Mouse (Mus musculus) layer of hippocampus, adult 9-11 months (tissue): Measurements from ENCODE around the gene Ubqln4.
A peak's percentile ranks its signal among the peaks of the same experiment; 100 is the strongest.

Experiments used
- DNase-seq: peaks from one replicate; pipeline ENCODE4 v3.0.0; 2022

The Ubqln4 gene

DNA sequence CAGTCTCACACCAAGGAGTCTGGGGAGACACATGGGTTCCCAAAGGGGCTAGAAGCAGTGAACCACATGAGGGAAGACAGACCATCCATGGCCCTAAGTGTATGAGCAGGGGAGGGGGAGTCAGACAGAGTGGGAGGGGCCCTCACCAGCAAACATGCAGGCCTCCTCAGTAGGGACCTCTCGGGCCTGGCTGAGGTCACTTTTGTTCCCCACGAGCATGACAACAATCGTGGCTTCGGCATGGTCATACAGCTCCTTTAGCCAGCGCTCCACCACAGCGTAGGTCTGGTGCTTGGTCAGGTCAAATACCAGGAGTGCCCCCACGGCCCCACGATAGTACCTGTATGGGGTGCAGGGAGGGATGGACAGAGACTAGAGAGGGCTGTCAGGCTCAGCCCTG, 10.4 kb upstream of the Ubqln4 start:
- DNase-seq: no peak

DNA sequence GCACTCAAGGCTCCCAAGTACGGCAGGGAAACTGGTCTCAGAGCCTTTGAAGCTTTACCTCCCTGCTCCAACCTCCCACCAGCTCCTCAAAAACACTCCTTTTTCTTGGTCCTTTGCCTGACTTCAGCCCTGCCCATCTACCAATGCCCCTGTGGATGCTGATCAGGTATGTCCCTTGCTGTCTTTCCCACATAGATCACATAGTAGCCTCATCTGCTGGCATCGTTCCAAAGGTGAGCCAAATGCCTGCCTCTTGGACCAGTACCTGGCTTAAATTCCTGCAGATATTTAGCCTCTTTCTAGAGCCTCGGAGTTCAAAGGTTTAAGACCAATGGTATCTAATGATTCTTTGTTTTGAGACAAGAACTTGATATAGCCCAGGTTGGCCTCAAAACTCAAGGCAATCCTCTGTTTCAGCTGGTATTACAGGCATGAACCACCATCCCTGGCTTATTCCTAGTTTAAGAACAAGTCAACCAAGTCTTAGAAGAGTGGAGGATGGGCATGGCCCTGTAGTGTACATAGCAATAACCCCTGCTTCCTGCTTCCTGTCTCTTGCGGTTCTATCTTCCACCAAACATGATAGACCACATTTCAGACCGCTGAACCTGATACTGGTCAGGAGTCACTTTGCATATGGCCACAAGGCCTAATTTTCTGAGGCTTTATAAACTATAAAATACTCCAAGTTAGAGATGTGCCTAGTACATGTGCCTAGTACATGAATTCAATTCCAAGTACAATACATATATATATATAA, 9.7 kb upstream of the Ubqln4 start:
- no peak for DNase-seq

DNA sequence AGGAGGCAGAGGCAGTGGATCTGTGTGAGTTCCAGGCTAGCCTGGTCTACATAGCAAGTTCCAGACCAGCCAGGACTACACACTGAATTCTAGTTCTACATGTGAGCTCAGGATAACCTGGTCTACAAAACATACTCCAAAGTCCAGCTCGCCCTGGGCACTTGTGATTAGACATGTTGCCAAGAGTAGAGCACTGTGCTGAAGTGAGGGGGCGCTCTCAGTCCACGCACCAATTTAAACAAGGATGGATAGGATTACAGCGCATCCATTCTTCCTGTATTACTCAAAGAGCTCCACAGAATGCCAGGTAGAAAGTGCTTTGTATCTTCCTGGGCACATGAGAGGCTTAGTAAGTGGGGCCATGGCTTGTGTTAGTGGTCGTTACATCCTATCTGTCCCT, 9.0 kb upstream of the Ubqln4 start:
- no peak for DNase-seq

GRCm38 (mm10) chr3:88544955-88545591, 8.5 kb upstream of the Ubqln4 start:
- no peak for DNase-seq

- no peak for DNase-seq
Observed at GRCm38 (mm10) chr3:88546674-88547418, 6.7 kb upstream of the Ubqln4 start.

DNA sequence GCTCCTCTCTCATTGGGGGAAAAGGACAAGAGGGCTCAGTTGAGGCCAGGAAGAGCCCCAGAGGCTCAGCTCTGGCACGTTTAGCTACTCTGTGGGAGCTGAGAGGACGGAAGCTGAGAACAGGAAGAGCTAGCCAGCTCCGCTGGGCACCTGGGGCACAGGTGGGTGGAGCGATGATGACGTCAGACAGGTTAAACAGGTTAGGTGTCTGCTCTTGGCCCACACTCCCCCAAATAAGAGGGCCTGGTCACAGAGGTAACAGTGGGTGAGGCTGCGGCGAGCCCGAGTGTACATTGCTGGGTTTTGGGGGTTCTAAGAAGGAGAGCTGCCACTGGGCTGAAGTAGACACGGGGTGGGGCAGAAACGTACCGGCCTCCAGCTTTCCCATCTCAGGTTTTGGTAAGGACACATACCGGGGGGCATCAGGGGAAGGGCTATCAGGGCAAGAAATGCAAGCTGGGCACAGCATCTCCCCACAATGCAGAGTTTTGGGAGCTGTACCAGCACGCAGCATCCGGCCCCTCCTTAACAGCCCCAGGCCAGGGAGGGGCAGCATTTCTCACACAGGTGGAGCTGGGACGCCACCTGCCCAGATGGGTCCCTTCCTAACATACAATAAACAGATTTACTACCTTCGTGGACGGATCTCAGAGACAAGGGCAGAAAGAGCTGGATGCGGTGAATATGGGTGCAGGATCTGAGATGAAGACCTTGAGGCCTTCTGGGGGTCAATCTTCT, 5.2 kb upstream of the Ubqln4 start, which contains the start of gene Rab25:
TSS of gene Rab25 (minus strand) at position 121 of the 738 bp plus-strand sequence.
- no peak for DNase-seq

- no peak for DNase-seq
Observed at GRCm38 (mm10) chr3:88551586-88551985, 2.0 kb upstream of the Ubqln4 start.

GRCm38 (mm10) chr3:88552082-88552645, 1.4 kb upstream of the Ubqln4 start:
- DNase-seq: no peak

DNA sequence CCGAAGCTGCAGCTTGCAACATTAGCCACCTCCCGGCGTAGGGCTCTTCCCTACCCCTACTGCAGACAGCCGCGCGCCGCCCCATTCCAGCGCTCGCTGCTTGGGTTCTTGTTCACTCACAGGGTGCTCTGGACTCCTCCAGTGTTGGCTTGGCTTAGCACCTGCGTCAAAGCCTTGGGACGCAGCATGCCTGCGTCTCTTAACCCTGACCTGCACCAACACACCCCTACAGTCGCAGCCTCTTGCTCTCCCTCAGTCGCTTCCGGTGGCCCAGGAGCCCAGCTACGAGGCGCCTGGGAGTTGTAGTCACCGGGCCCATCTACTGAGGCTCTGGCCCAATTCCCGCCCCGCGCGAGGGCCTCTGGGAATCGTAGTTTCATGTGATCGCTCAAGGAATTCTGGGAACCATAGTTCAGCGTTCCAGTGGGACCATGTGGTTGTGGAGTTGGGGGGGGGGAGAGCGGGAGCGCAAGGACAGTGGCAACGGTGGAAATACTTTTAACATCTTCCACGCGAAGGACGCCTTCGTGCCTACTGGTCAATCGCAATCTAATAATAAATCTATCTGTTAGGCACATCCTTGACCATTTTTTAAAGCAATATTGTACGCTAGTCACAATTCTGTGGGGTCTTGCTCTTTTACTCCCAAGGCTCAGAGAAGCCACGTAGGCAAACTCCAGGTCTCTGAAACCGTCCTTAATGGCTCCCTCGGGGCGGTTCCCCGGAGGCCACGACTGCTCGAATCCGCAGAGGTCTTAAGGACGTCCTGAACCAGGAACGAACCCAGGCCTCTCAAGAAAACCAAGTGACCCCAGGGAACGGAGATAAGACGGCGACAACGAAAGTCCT, 658 bp upstream of the Ubqln4 start, which contains the start of gene Lamtor2:
TSS of gene Lamtor2 (minus strand) at position 399 of the 849 bp plus-strand sequence.
- DNase-seq: peak; percentile 99

DNA sequence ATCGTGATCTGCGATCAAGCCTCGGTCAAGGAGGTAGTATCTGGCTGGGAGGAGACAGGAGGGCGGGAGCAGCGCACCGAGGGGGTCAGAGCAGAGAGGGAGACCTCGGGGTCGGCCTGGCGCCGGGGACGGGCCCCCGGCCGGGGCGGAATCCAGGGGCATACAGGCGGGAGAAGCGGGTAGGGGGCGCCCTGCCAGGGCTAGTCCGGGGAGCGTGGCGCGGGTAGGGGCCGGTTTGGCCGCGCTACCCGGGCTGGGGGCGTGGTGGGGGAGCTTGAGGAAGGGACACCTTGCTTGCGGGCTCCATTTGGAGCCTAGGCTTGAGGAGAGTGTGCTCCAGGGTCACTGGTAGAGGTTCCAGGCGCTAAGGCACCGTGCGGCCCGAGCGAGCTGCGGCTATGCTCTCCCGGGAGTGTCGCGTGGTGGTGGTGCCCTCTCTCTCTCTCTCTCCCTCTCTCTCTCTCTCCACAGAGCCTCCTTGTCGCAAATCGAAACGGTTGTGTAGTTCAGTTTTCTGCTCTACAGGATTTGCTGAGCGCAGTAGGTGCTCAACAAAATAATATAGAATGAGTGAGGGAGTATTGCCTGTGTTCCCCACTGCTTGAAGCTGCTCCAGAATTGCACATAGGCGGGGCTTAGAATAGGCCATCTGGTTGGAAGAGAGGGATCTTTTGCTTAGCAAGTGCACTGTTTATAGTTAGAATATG, 475 bp downstream of the Ubqln4 start:
- no peak for DNase-seq

- DNase-seq: no peak
Observed at GRCm38 (mm10) chr3:88555069-88555605, 1.6 kb downstream of the Ubqln4 start.

DNA sequence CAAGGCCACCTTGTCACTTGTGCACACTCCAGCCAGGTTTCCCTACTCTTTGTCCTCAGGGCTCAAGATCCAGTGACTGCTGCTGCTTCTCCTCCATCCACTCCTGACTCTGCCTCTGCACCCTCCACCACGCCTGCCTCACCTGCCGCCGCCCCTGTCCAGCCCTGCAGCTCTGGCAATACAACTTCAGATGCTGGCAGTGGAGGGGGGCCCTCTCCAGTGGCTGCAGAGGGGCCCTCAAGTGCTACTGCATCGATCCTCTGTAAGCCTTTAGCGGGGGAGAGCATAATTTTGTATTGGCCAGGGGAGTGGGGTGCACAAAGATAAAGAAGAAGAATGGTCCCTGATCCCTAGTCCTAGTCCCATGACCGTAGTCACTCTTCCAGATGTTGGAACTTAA, 2.2 kb downstream of the Ubqln4 start:
- DNase-seq: no peak

DNA sequence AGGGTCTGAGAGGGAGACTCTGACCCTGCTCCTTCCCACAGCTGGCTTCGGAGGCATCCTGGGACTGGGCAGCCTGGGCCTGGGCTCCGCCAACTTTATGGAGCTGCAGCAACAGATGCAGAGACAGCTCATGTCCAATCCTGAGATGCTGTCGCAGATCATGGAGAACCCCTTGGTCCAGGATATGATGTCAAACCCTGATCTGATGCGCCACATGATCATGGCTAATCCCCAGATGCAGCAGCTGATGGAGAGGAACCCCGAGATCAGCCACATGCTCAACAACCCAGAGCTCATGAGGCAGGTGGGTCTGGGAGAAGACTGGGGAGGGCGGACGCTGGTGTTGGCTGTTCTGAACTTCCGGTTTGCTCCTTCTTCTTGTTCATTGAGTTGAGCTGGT, 3.1 kb downstream of the Ubqln4 start:
- DNase-seq: no peak

GRCm38 (mm10) chr3:88559596-88559995, 6.0 kb downstream of the Ubqln4 start:
- DNase-seq: no peak

DNA sequence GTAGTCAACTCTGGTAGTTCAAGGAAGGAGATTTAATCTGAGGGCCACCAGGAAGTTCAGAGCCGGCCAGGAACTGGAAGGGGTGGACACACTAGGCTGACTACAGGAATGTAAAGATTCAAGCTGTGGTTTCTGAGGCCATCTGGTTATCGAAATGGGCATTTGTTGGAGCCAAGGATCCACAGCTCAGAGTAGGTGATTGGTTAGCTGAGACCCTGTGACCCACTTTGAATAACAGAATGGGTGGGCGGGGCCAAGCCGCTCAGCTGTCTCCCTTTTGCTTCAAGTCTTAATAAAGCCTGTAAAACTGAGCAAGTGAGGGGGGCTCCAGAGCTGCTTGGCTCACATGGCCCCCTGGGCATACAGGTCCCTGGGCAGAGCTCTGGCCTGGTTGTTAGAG, 8.4 kb downstream of the Ubqln4 start:
- DNase-seq: no peak

- DNase-seq: no peak
Observed at GRCm38 (mm10) chr3:88563442-88563841, 9.9 kb downstream of the Ubqln4 start.

GRCm38 (mm10) chr3:88563966-88564365, 10.4 kb downstream of the Ubqln4 start:
- DNase-seq: no peak

DNA sequence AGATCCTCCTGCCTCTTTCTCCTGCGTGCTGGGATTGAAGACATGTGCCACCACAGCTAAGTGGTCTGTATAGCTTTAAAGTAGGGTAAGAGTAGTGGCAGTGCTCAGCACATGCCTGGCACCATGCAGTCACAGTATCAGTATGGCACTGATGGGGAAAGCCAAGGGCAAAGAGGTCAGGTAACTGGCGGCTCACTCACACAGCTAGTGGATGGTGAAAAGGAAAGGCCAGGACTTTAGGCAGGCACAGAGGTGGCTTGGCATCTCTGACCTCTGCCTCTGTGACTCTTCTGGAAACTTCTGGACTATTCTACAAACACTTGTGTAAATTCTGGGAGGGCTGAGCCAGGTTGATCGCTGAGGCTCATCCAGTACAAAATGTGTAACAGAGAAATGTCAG, 12.6 kb downstream of the Ubqln4 start:
- no peak for DNase-seq

DNA sequence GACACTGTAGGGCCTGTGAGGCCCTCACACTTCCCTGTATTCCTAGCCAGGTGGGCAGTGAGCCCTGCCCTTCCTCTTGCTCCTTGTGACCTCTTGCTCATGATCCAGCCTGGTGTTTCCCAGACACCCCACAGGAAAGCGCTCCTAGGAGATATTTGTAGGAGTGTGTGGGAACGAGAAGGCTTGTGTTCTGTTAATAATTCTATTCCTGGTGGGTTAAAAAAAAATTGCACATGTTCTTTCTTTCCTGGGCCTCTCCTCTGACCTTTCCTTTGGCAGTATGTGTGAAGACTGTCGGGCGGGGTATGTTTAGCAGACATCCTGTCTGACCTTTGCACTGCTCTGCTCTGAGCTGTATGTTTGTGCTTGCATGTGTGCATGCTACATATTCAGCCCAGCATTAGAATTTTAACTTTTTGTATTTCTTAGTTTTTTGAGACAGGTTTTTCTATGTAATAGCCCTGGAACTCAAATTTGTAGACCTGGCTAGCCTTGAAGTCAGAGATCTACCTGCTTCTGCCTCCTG, 13.0 kb downstream of the Ubqln4 start:
- DNase-seq: no peak

GRCm38 (mm10) chr3:88567892-88568291, 14.3 kb downstream of the Ubqln4 start:
- no peak for DNase-seq
